Mouse (Mus musculus): ENCODE data around the gene Mon2. TPM values are rescaled to one million over a fixed set of nuclear protein-coding genes. Genes with fewer than 3 reads are reported as not detected.
"Not testable (repeated sequence)": the region's sequence is repeated elsewhere in the genome, so short reads cannot be mapped to it uniquely, and the experiment has no call there.

The Mon2 gene
- polyA plus RNA-seq, 1 experiment from 2014 or later, result 19.7 TPM

DNA sequence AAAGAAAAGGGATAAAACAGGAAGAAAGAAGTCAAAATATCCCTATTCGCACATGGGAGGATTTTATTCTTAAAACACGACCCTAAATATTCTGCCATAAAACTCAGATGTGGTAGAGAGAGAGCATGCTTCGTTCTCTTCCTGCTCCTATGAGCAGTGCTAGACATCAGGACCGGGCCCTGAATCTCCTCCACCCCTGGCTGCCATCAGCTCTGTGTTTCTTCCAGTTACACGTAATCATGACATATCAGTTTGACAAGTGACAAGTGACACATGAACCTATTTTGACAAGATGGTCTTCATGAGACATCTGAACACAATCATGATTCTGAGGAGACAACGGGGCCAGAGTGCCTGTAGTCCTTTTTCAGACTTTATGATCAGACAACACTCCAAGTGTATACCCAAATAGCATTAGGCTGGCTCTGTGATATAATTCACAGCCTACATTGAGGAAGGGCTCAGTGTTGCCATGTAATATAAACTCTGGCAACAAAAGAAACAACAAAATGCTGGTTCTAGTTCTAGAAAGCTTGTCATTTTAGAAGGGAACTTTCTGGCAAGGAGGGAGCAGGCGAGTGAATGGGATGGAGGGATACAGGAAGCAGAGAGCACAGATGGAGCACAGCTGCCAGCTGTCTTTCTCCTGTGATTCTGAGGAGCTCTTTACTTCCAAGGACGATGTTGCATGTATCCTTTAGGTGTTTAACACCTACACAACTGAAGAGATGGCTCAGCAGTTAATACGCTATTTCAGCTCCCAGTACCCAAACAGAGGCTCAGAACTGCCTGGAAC, 20.9 kb downstream of the Mon2 start:
- H3K27ac ChIP-seq (replicated peaks), result no peak overlapping the region
- H3K27me3 ChIP-seq (ENCODE audit: low read depth, poor library complexity, severe bottlenecking), result no peaks in the 10 kb centered on the region
- peaks cover 12% of the 10 kb centered on the region for H3K36me3 ChIP-seq
- H3K4me3 ChIP-seq, result no peak overlapping the region
- no peaks in the 10 kb centered on the region for H3K9me3 ChIP-seq (replicated peaks)
- no peak for DNase-seq (ENCODE audit: low spot score)
- WGBS, result 90% methylated on average over 9 of the region's 9 CpGs
- H3K4me1 ChIP-seq, result peaks cover 7% of the 10 kb centered on the region

DNA sequence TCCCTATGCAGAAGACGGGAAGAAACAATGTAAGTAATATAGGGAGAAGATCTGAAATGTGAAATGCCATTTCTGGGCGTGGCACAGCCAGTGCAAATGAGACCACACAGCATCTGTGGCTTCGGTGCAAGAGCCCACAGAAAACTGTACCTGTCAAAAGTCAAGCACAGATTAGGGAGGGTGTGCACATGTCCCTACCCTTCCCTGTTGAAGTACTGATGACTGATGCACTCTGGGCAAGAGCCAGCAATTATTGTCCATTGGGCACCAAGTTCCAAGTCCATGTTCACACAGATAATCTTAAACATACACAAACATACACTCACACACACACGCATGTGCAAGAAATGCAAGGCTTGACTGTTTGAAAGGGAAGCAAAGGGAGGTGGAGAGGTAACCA, 22.7 kb downstream of the Mon2 start:
- no peak overlapping the region for H3K4me3 ChIP-seq
- no peaks in the 10 kb centered on the region for H3K9me3 ChIP-seq (replicated peaks)
- WGBS, result 90% methylated on average over 4 of the region's 4 CpGs
- peaks cover 26% of the 10 kb centered on the region for H3K36me3 ChIP-seq
- DNase-seq (ENCODE audit: low spot score), result no peak
- peaks cover 7% of the 10 kb centered on the region for H3K4me1 ChIP-seq
- no peaks in the 10 kb centered on the region for H3K27me3 ChIP-seq (ENCODE audit: low read depth, poor library complexity, severe bottlenecking)
- no peak overlapping the region for H3K27ac ChIP-seq (replicated peaks)

DNA sequence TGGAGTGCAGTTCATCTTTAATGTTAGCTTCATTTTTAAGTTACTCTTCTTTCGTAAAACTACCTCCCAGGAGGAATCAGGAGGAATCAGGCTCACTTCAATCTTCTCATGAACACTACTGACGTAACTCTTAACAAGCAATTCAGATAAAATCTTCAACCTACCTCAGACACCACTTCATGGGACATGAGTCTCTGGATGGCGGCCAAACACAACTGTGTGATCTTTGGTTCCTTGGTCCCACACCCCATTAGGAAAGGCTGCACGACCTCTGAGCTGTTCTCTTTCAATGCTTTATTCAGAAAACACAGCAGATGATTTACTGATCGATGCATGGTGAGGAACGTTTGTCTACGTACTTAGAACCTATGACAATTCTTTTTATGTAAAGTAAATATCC, 24.3 kb downstream of the Mon2 start:
- Histone ChIP-seq H3K4me3 (no peak overlapping the region), H3K9me3 (replicated peaks) (no peaks in the 10 kb centered on the region), H3K27me3 (ENCODE audit: low read depth, poor library complexity, severe bottlenecking) (no peaks in the 10 kb centered on the region), H3K27ac (replicated peaks) (no peak overlapping the region), H3K4me1 (no peaks in the 10 kb centered on the region), H3K36me3 (peaks cover 32% of the 10 kb centered on the region)
- no peak for DNase-seq (ENCODE audit: low spot score)
- 94% methylated on average over 7 of the region's 7 CpGs for WGBS

DNA sequence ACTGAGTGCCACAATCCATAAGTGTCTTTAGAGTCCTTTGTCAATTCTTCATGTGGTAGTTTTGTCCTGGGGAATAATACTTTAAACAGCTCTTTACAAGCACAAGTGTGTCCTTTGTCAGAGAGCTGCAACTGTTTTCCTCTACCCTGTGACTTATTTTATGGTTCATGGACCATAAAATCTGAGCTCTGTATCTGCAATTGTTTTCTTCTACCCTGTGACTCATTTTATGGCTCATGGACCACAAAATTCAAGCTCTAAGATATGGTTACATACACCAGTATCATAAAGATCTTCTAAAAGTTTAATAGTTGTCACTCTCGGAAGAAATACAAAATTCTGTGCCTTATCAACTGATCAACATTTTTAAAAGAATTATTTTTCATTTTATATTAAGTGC, 27.6 kb downstream of the Mon2 start:
- Histone ChIP-seq H3K36me3 (peaks cover 50% of the 10 kb centered on the region), H3K4me3 (no peak overlapping the region)
- 89% methylated on average over 1 of the region's 1 CpGs for WGBS

DNA sequence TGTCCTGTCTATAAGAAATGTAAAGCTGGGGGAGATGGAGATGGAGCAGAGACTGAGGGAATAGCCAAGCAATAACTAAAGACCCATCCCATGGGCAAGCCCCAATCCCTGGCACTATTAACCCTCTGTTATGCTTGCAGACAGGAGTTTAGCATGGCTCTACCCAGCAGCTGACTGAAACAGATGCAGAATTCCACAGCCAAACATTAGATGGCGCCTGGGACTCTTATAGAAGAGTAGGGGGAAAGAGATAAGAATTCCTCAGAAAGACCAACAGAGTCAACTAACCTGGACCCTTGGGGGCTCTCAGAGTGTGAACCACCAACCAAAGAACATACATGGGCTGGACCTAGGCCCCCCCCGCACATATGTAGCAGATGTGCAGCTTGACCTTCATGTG, 36.4 kb downstream of the Mon2 start:
- Histone ChIP-seq H3K27me3 (ENCODE audit: low read depth, poor library complexity, severe bottlenecking) (no peaks in the 10 kb centered on the region), H3K36me3 (peaks cover 68% of the 10 kb centered on the region), H3K4me3 (no peak overlapping the region), H3K4me1 (no peaks in the 10 kb centered on the region), H3K27ac (replicated peaks) (no peak overlapping the region), H3K9me3 (replicated peaks) (no peaks in the 10 kb centered on the region)
- 45% methylated on average over 2 of the region's 2 CpGs for WGBS
- no peak for DNase-seq (ENCODE audit: low spot score)

More for the DNA sequence above, 27.6 kb downstream of the Mon2 start:
- Histone ChIP-seq H3K27me3 (ENCODE audit: low read depth, poor library complexity, severe bottlenecking) (no peaks in the 10 kb centered on the region), H3K27ac (replicated peaks) (no peak overlapping the region), H3K9me3 (replicated peaks) (no peaks in the 10 kb centered on the region), H3K4me1 (no peaks in the 10 kb centered on the region)
- DNase-seq (ENCODE audit: low spot score), result no peak

DNA sequence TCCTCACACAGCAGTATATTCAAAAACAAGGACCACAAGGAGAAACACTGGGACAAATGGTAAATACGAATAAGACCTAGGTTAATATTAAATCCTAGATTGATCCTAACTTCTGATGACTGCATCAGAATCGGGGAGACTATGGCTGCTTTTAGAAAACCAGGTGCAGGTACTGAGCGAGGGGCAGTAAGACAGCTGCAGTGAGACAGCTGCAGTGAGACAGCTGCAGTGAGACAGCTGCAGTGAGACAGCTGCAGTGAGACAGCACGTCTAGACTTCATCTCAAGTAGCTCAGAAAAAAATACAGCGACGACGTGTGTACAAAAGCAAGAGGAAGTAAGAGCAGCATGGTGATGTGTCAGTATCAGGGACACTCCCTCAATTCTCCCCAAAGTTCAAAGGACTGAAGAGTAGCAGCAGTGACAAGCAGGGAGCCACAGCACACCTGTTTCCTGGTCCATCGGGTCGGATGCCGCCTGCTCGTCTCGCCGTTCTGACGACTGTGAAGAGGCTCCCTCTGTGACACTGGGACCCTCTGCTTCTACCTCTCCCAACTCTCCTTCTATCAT, 44.1 kb downstream of the Mon2 start:
- Histone ChIP-seq H3K27ac (replicated peaks) (no peak overlapping the region), H3K9me3 (replicated peaks) (no peaks in the 10 kb centered on the region), H3K4me1 (no peaks in the 10 kb centered on the region), H3K4me3 (no peak overlapping the region), H3K27me3 (ENCODE audit: low read depth, poor library complexity, severe bottlenecking) (no peaks in the 10 kb centered on the region), H3K36me3 (peaks cover 92% of the 10 kb centered on the region)
- no peak for DNase-seq (ENCODE audit: low spot score)
- 95% methylated on average over 14 of the region's 14 CpGs for WGBS

DNA sequence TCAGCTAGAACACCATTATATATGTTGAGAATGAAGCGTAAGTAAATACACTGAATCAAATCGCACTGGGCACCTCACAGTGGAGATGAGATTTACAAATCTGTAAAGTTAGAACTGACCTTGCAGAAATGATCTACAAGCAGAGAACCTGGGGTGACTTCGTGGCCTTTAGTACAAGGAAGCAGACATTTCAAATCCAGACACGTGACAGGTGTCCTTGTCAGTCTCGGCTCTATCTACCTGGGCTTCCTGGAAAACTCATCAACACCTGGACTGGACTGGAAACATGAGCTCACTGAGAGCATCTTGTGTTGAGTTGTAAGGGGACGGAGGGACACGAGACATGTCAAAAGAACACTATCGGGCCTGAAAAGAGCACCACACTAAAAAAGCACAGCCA, 44.9 kb downstream of the Mon2 start:
- Histone ChIP-seq H3K27me3 (ENCODE audit: low read depth, poor library complexity, severe bottlenecking) (no peaks in the 10 kb centered on the region), H3K36me3 (peaks cover 92% of the 10 kb centered on the region), H3K4me1 (no peaks in the 10 kb centered on the region), H3K4me3 (no peak overlapping the region), H3K27ac (replicated peaks) (no peak overlapping the region), H3K9me3 (replicated peaks) (no peaks in the 10 kb centered on the region)
- 94% methylated on average over 8 of the region's 8 CpGs for whole genome bisulfite sequencing
- DNase-seq (ENCODE audit: low spot score), result no peak

DNA sequence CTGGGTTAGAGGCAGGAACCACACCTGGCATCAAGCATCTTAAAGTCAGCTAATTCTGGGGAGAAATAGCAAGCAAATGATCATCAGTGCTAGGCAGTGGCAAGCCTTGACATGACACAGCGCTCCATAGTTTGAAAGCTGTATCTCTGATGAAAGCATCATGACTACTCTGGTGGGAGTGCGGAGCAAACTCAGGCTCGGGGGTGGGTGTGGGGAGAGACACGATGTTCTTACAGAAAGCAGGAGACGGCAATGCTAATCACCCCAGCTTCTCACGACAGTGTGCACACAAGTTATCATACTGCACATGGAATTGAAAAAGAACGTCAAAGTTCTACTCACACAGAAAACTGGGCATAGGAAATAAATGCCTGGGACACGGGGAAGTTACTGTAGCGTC, 45.7 kb downstream of the Mon2 start:
- Histone ChIP-seq H3K27ac (replicated peaks) (no peak overlapping the region), H3K36me3 (peaks cover 92% of the 10 kb centered on the region), H3K4me3 (no peak overlapping the region), H3K27me3 (ENCODE audit: low read depth, poor library complexity, severe bottlenecking) (no peaks in the 10 kb centered on the region), H3K9me3 (replicated peaks) (no peaks in the 10 kb centered on the region), H3K4me1 (no peaks in the 10 kb centered on the region)
- WGBS, result 93% methylated on average over 9 of the region's 9 CpGs
- DNase-seq (ENCODE audit: low spot score), result no peak

DNA sequence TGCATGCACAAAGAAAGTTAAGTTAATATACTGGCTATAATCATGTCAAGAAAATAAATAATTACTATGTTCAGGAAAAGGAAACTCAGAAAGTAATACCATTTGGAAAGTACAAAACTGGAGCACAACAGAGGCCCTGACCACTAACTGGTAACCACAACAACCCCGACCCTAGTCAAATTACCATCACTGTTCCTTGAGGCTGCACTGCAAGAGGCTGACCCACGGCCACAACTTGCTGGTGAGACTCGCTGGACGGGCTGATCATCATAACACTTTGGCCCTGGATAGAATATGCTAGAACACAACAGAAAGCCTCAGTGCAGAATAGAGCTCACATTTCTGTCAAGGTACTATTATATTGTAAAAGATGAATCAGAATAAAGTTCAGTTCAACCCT, 47.4 kb downstream of the Mon2 start:
- Histone ChIP-seq H3K9me3 (replicated peaks) (no peaks in the 10 kb centered on the region), H3K4me1 (no peaks in the 10 kb centered on the region), H3K27me3 (ENCODE audit: low read depth, poor library complexity, severe bottlenecking) (no peaks in the 10 kb centered on the region), H3K4me3 (no peak overlapping the region), H3K27ac (replicated peaks) (no peak overlapping the region), H3K36me3 (peaks cover 84% of the 10 kb centered on the region)
- DNase-seq (ENCODE audit: low spot score), result no peak
- 92% methylated on average over 4 of the region's 4 CpGs for WGBS

DNA sequence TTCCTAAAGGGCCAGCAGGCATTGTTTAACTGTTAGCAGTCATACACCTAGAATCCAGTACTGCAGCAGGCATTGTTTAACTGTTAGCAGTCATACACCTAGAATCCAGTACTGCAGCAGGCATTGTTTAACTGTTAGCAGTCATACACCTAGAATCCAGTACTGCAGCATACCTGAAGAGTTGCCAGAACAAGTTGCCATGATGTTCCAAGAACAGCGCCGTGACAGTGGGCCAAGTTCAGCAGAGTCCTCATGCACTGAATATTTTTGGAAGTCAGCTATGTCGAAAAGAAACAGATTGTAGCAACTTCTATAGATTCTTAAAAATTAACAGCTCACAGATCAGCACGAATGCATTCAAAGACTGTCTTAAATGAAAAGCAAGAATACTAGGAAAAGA, 49.6 kb downstream of the Mon2 start:
- not testable (repeated sequence) for H3K27me3 ChIP-seq (ENCODE audit: low read depth, poor library complexity, severe bottlenecking); H3K9me3 ChIP-seq (replicated peaks); H3K4me3 ChIP-seq; DNase-seq (ENCODE audit: low spot score); H3K4me1 ChIP-seq; H3K27ac ChIP-seq (replicated peaks)
- peaks cover 85% of the 10 kb centered on the region for H3K36me3 ChIP-seq
- WGBS, result 94% methylated on average over 4 of the region's 4 CpGs

DNA sequence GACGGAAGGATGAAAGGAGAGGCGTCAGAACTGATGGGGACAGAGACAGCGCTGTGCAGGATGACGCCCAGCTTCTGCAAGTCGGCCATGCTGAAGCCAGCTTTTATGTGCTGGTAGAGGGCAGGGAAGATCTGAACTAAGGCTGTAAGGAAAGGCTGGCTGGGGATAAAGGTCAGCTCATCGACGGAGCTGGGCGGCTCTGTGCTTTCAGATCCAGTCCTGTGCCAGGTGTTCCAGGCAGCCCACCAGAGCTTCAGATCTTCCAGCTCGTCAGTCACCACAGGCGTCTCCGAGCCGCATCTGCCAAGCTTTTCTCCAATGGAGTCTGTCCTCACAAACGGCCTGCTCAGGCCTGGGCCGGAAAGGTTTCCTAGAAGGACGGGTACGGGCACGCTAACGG, 62.9 kb downstream of the Mon2 start:
- Histone ChIP-seq H3K9me3 (replicated peaks) (no peaks in the 10 kb centered on the region), H3K27ac (replicated peaks) (peak overlapping the region; percentile 61), H3K4me1 (peaks cover 7% of the 10 kb centered on the region), H3K4me3 (no peak overlapping the region), H3K27me3 (ENCODE audit: low read depth, poor library complexity, severe bottlenecking) (no peaks in the 10 kb centered on the region), H3K36me3 (peaks cover 86% of the 10 kb centered on the region)
- WGBS, result 46% methylated on average over 18 of the region's 18 CpGs
- peak; percentile 58 for DNase-seq (ENCODE audit: low spot score)

DNA sequence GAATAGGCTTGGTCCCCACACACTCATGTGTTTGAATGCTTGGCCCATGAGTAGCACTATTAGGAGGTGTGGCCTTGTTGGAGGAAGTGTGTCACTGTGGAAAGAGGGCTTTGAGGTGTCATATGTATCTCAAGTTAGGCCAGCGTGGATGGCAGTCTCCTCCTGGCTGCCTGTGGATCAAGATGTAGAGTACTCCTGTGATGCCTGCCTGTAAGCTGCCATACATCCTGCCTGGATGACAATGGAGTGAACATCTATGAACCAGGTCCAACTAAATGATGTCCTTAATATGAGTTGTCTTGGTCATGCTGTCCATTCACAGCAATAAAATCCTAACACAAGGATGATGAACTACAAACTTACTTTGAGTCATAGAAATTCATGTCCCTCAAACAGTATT, 64.9 kb downstream of the Mon2 start:
- Histone ChIP-seq H3K27me3 (ENCODE audit: low read depth, poor library complexity, severe bottlenecking) (no peaks in the 10 kb centered on the region), H3K4me3 (no peak overlapping the region), H3K9me3 (replicated peaks) (no peaks in the 10 kb centered on the region), H3K27ac (replicated peaks) (no peak overlapping the region), H3K4me1 (peaks cover 7% of the 10 kb centered on the region), H3K36me3 (peaks cover 87% of the 10 kb centered on the region)
- DNase-seq (ENCODE audit: low spot score), result no peak
- 90% methylated on average over 1 of the region's 1 CpGs for WGBS

DNA sequence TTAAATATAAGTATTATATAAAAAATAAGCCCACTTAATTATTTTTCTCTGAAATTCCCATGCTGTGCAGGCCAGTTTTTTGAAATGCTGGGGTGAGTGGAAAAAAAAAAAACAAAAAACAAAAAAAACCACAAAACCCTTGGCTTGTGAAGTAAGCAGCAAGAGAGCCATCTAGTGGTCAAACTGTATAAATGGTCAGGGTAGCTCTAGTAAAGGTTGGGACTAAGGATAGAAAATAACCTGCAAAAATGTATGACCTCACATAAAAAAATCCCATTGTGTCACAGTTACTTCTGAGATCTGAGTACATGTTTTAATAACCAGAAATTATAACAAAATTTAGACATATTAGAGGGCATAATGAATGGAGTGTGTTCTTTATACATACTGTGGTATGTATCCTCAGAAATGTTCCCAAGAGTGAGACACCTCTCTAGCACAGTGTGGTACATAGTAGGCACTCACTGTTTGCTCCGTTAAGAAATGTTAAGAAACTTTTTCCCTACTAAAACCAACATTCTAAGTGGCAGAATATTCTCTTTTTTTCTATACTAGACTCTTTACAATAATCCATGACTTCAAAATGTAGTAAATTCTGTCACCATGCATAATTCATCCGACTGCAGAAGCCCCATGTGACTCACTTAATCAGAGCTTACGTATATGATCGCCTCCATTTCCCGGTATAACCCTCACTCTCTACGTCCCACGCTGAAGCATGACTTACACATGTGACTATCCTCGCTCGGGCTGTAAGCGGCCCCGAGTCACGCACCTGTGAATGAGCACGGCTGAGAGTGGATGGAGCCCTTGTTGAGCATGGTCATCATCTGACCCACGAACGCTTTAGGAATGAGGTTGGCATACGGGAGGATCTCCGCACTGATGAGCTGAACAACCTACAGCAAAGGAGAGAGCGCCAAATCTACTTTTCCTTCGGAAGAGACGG, 70.8 kb downstream of the Mon2 start:
- H3K9me3 ChIP-seq (replicated peaks), result no peaks in the 10 kb centered on the region
- H3K4me1 ChIP-seq, result no peaks in the 10 kb centered on the region
- no peak overlapping the region for H3K27ac ChIP-seq (replicated peaks)
- DNase-seq (ENCODE audit: low spot score), result no peak
- no peak overlapping the region for H3K4me3 ChIP-seq
- H3K27me3 ChIP-seq (ENCODE audit: low read depth, poor library complexity, severe bottlenecking), result no peaks in the 10 kb centered on the region
- H3K36me3 ChIP-seq, result peaks cover 69% of the 10 kb centered on the region
- WGBS, result 91% methylated on average over 20 of the region's 20 CpGs
